Mouse (Mus musculus) liver, embryonic 13.5 days (tissue): Measurements from ENCODE around the gene Atp6v0e2. TPM values are rescaled to one million over a fixed set of nuclear protein-coding genes. Genes with fewer than 3 reads are reported as not detected.

Source experiments
- ATAC-seq: fragments of 200-750 bp; cut with Nextera tagmentation; 2 replicates; pipeline ENCODE4 v1.8.0; 2017; ENCODE audit warnings: low read depth, mild to moderate bottlenecking, moderate number of reproducible peaks, moderate library complexity
- DNase-seq: peaks from one replicate; pipeline ENCODE4 v3.0.0; 2022
- H3K27ac ChIP-seq: fragments of 300-500 bp; sonication (generic); 2 replicates; pipeline ENCODE4 v1.5.1; 2015; ENCODE audit warnings: moderate library complexity, mild to moderate bottlenecking, inconsistent platforms
- H3K27me3 ChIP-seq: fragments of 300-500 bp; sonication (generic); 2 replicates; pipeline ENCODE4 v1.6.1; 2015; ENCODE audit warnings: mild to moderate bottlenecking, inconsistent platforms
- H3K36me3 ChIP-seq: fragments of 300-500 bp; sonication (generic); 2 replicates; pipeline ENCODE4 v1.6.1; 2015; ENCODE audit warnings: mild to moderate bottlenecking, inconsistent platforms
- H3K4me1 ChIP-seq: fragments of 300-500 bp; sonication (generic); replicated peaks from 2 replicates; pipeline ENCODE4 v1.6.1; 2015; ENCODE audit warnings: inconsistent platforms
- H3K4me2 ChIP-seq: fragments of 300-500 bp; sonication (generic); 2 replicates; pipeline ENCODE4 v1.6.1; 2015; ENCODE audit warnings: inconsistent platforms, mild to moderate bottlenecking, moderate library complexity
- H3K4me3 ChIP-seq: fragments of 300-500 bp; sonication (generic); replicated peaks from 2 replicates; pipeline ENCODE4 v1.5.1; 2015; ENCODE audit warnings: mild to moderate bottlenecking, inconsistent platforms
- H3K9ac ChIP-seq: fragments of 300-500 bp; sonication (generic); 2 replicates; pipeline ENCODE4 v1.6.1; 2015; ENCODE audit warnings: mild to moderate bottlenecking, inconsistent platforms
- H3K9me3 ChIP-seq: fragments of 300-500 bp; sonication (generic); replicated peaks from 2 replicates; pipeline ENCODE4 v1.6.1; 2016; ENCODE audit warnings: inconsistent platforms
- WGBS: fragments of 180-500 bp; shearing (Covaris S2); methylation state at CpG from one replicate; pipeline ENCODE4 v1.1.7; 2015; ENCODE audit not compliant: insufficient replicate concordance; 5-methylcytosine and 5-hydroxymethylcytosine counted together
- polyA plus RNA-seq: library from polyadenylated mRNA; unstranded; fragments of >200 nt; fragmentation: Nextera tagmentation; extraction: Ambion mirVana; gene quantifications from 2 replicates; pipeline ENCODE4 v1.2.1, GENCODE M21; 2015

The Atp6v0e2 gene
- 1.5 and 1.6 TPM in 2 replicates for polyA plus RNA-seq

- Histone ChIP-seq H3K27ac (no peak within 1 kb of the TSS), H3K4me1 (no peaks in the 10 kb centered on the region; the same call in 1 of the 2 replicates)
These were observed at the start of gene Atp6v0e2 for GRCm38 (mm10) chr6:48537105-48537954. TSS of gene Atp6v0e2 (plus strand) at chr6:48537615.

GRCm38 (mm10) chr6:48487747-48488725 is 49.4 kb upstream of the Atp6v0e2 start:
- no peak for DNase-seq
- H3K27me3 ChIP-seq = no peaks in the 10 kb centered on the region
- no peaks in the 10 kb centered on the region for H3K9me3 ChIP-seq
- H3K4me1 ChIP-seq = peaks cover 4% of the 10 kb centered on the region; the same call in 1 of the 2 replicates
- no peak overlapping the region for H3K27ac ChIP-seq
- no peak for ATAC-seq
- H3K4me3 ChIP-seq = no peak overlapping the region
- no peaks in the 10 kb centered on the region for H3K36me3 ChIP-seq
- H3K9ac ChIP-seq = no peak overlapping the region
- 6% methylated on average over 19 of the region's 25 CpGs for WGBS
- peak overlapping the region; percentile 37 for H3K4me2 ChIP-seq

More at GRCm38 (mm10) chr6:48537105-48537954, at the start of gene Atp6v0e2:
- DNase-seq (no peak), ATAC-seq (no peak)
- Histone ChIP-seq H3K9me3 (no peaks in the 10 kb centered on the region), H3K9ac (no peak within 1 kb of the TSS), H3K36me3 (no peaks in the 10 kb centered on the region), H3K4me2 (peak within 1 kb of the TSS; percentile 46), H3K4me3 (peak within 1 kb of the TSS; percentile 35), H3K27me3 (no peaks in the 10 kb centered on the region)
- 13% methylated on average over 38 of the region's 38 CpGs for WGBS

- no peaks in the 10 kb centered on the region for H3K27me3 ChIP-seq
- no peaks in the 10 kb centered on the region for H3K9me3 ChIP-seq
- no peak for DNase-seq
- peaks cover 4% of the 10 kb centered on the region; the same call in 1 of the 2 replicates for H3K4me1 ChIP-seq
- no peak overlapping the region for H3K9ac ChIP-seq
- H3K27ac ChIP-seq = no peak overlapping the region
- H3K4me3 ChIP-seq = no peak overlapping the region
- no peak overlapping the region for H3K4me2 ChIP-seq
- no peak for ATAC-seq
- WGBS = 70% methylated on average over 3 of the region's 3 CpGs
- H3K36me3 ChIP-seq = no peaks in the 10 kb centered on the region
These were observed 47.7 kb upstream of the Atp6v0e2 start for GRCm38 (mm10) chr6:48489741-48490140.

GRCm38 (mm10) chr6:48491361-48491760 is 46.1 kb upstream of the Atp6v0e2 start:
- Histone ChIP-seq H3K4me2 (no peak overlapping the region), H3K36me3 (no peaks in the 10 kb centered on the region), H3K9ac (no peak overlapping the region), H3K27me3 (no peaks in the 10 kb centered on the region), H3K9me3 (no peaks in the 10 kb centered on the region), H3K4me3 (no peak overlapping the region), H3K4me1 (peaks cover 4% of the 10 kb centered on the region; the same call in 1 of the 2 replicates), H3K27ac (no peak overlapping the region)
- WGBS = 33% methylated on average over 9 of the region's 9 CpGs
- no peak for ATAC-seq
- no peak for DNase-seq

GRCm38 (mm10) chr6:48493136-48493730 is 44.2 kb upstream of the Atp6v0e2 start:
- ATAC-seq (no peak), DNase-seq (no peak)
- no peak overlapping the region for H3K27ac ChIP-seq
- no peak overlapping the region for H3K4me3 ChIP-seq
- no peak overlapping the region for H3K4me2 ChIP-seq
- H3K9ac ChIP-seq = no peak overlapping the region
- H3K27me3 ChIP-seq = no peaks in the 10 kb centered on the region
- no peaks in the 10 kb centered on the region for H3K4me1 ChIP-seq
- H3K9me3 ChIP-seq = no peaks in the 10 kb centered on the region
- 31% methylated on average over 8 of the region's 8 CpGs for WGBS
- no peaks in the 10 kb centered on the region for H3K36me3 ChIP-seq

GRCm38 (mm10) chr6:48497521-48497920 is 39.9 kb upstream of the Atp6v0e2 start:
- DNase-seq = no peak
- no peak overlapping the region for H3K27ac ChIP-seq
- no peak overlapping the region for H3K4me2 ChIP-seq
- no peak overlapping the region for H3K9ac ChIP-seq
- no peaks in the 10 kb centered on the region for H3K4me1 ChIP-seq
- H3K4me3 ChIP-seq = no peak overlapping the region
- no peak for ATAC-seq
- H3K36me3 ChIP-seq = no peaks in the 10 kb centered on the region
- WGBS = 81% methylated on average over 4 of the region's 4 CpGs
- no peaks in the 10 kb centered on the region for H3K9me3 ChIP-seq
- no peaks in the 10 kb centered on the region for H3K27me3 ChIP-seq

GRCm38 (mm10) chr6:48503847-48504240 is 33.6 kb upstream of the Atp6v0e2 start:
- H3K4me3 ChIP-seq = peak overlapping the region; percentile 67
- no peaks in the 10 kb centered on the region for H3K9me3 ChIP-seq
- peak; percentile 62 for ATAC-seq
- peaks cover 7% of the 10 kb centered on the region; the same call in 1 of the 2 replicates for H3K4me1 ChIP-seq
- peak overlapping the region; percentile 71; the same call in 1 of the 2 replicates for H3K9ac ChIP-seq
- no peak for DNase-seq
- no peaks in the 10 kb centered on the region for H3K27me3 ChIP-seq
- 6% methylated on average over 2 of the region's 2 CpGs for WGBS
- H3K27ac ChIP-seq = no peak overlapping the region
- peak overlapping the region; percentile 75 for H3K4me2 ChIP-seq
- no peaks in the 10 kb centered on the region for H3K36me3 ChIP-seq

GRCm38 (mm10) chr6:48504241-48504854 is 33.1 kb upstream of the Atp6v0e2 start:
- Histone ChIP-seq H3K9ac (peak overlapping the region; percentile 71), H3K27ac (no peak overlapping the region), H3K4me3 (peak overlapping the region; percentile 67), H3K4me2 (peak overlapping the region; percentile 75), H3K4me1 (peaks cover 7% of the 10 kb centered on the region; the same call in 1 of the 2 replicates), H3K36me3 (no peaks in the 10 kb centered on the region), H3K27me3 (no peaks in the 10 kb centered on the region), H3K9me3 (no peaks in the 10 kb centered on the region)
- under 1% methylated on average over 26 of the region's 26 CpGs for WGBS
- DNase-seq = peak; percentile 52
- ATAC-seq = peak; percentile 89

- 38% methylated on average over 4 of the region's 4 CpGs for WGBS
These were observed 29.3 kb upstream of the Atp6v0e2 start for GRCm38 (mm10) chr6:48508087-48508486.

GRCm38 (mm10) chr6:48510426-48510825 is 27.0 kb upstream of the Atp6v0e2 start:
- ATAC-seq (no peak), DNase-seq (no peak)
- 36% methylated on average over 4 of the region's 4 CpGs for WGBS
- no peaks in the 10 kb centered on the region for H3K9me3 ChIP-seq
- H3K4me3 ChIP-seq = no peak overlapping the region
- no peak overlapping the region for H3K4me2 ChIP-seq
- H3K36me3 ChIP-seq = peaks cover 18% of the 10 kb centered on the region
- no peak overlapping the region for H3K9ac ChIP-seq
- no peak overlapping the region for H3K27ac ChIP-seq
- H3K27me3 ChIP-seq = no peaks in the 10 kb centered on the region
- H3K4me1 ChIP-seq = no peaks in the 10 kb centered on the region

More at GRCm38 (mm10) chr6:48508087-48508486, 29.3 kb upstream of the Atp6v0e2 start:
- H3K4me2 ChIP-seq = no peak overlapping the region
- H3K4me1 ChIP-seq = peaks cover 7% of the 10 kb centered on the region; the same call in 1 of the 2 replicates
- H3K9me3 ChIP-seq = no peaks in the 10 kb centered on the region
- ATAC-seq (no peak), DNase-seq (no peak)
- no peak overlapping the region for H3K27ac ChIP-seq
- H3K36me3 ChIP-seq = peaks cover 12% of the 10 kb centered on the region
- H3K27me3 ChIP-seq = no peaks in the 10 kb centered on the region
- H3K9ac ChIP-seq = no peak overlapping the region
- H3K4me3 ChIP-seq = no peak overlapping the region
